Mouse (Mus musculus) limb, embryonic 14.5 days (tissue): ENCODE measurements around the gene Abcb8. TPM values are rescaled to one million over a fixed set of nuclear protein-coding genes. Genes with fewer than 3 reads are reported as not detected.

Source experiments
- ATAC-seq: fragments of 200-750 bp; cut with Nextera tagmentation; 2 replicates; pipeline ENCODE4 v1.8.0; 2017; ENCODE audit warnings: low read depth, moderate number of reproducible peaks, moderate TSS enrichment; ENCODE audit not compliant: low FRiP score
- DNase-seq: peaks from one replicate; pipeline ENCODE4 v3.0.0-alpha.2; 2015; ENCODE audit warnings: low spot score
- H3K27ac ChIP-seq: fragments of 300-500 bp; sonication (generic); replicated peaks from 2 replicates; pipeline ENCODE4 v1.5.1; 2014; ENCODE audit warnings: low read depth, mild to moderate bottlenecking, low read length, moderate library complexity, mixed read lengths
- H3K27me3 ChIP-seq: fragments of 300-500 bp; sonication (generic); 2 replicates; pipeline ENCODE4 v1.6.1; 2014; ENCODE audit warnings: low read length, mixed read lengths; ENCODE audit not compliant: control insufficient read depth, insufficient read depth
- H3K36me3 ChIP-seq: fragments of 300-500 bp; sonication (generic); 2 replicates; pipeline ENCODE4 v1.6.1; 2014; ENCODE audit warnings: mild to moderate bottlenecking, low read length, moderate library complexity, mixed read lengths; ENCODE audit not compliant: control insufficient read depth, insufficient read depth
- H3K4me1 ChIP-seq: fragments of 300-500 bp; sonication (generic); 2 replicates; pipeline ENCODE4 v1.6.1; 2014; ENCODE audit warnings: antibody characterized with exemption, low read length, mixed read lengths; ENCODE audit not compliant: control insufficient read depth, insufficient read depth
- H3K4me2 ChIP-seq: fragments of 300-500 bp; sonication (generic); replicated peaks from 2 replicates; pipeline ENCODE4 v1.6.1; 2014; ENCODE audit warnings: low read depth, mild to moderate bottlenecking, low read length, moderate library complexity; ENCODE audit not compliant: severe bottlenecking
- H3K4me3 ChIP-seq: fragments of 300-500 bp; sonication (generic); replicated peaks from 2 replicates; pipeline ENCODE4 v1.5.1; 2014; ENCODE audit warnings: low read length
- H3K9ac ChIP-seq: fragments of 300-500 bp; sonication (generic); 2 replicates; pipeline ENCODE4 v1.6.1; 2014; ENCODE audit warnings: mild to moderate bottlenecking, low read depth, low read length, moderate library complexity; ENCODE audit not compliant: severe bottlenecking
- H3K9me3 ChIP-seq: fragments of 300-500 bp; sonication (generic); 2 replicates; pipeline ENCODE4 v1.6.1; 2016; ENCODE audit warnings: low read length; ENCODE audit not compliant: control insufficient read depth
- POLR2A ChIP-seq: fragments of 200-500 bp; IDR thresholded peaks from 2 replicates; pipeline ENCODE4 v1.8.0; 2012; ENCODE audit warnings: inconsistent platforms, mild to moderate bottlenecking, moderate library complexity, borderline replicate concordance; ENCODE audit not compliant: insufficient read depth, insufficient read length; ENCODE audit errors: extremely low read depth
- WGBS: fragments of 180-500 bp; shearing (Covaris S2); extraction: QIAGEN DNeasy Blood & Tissue Kit; methylation state at CpG from one replicate; pipeline ENCODE4 v1.1.7; 2014; 5-methylcytosine and 5-hydroxymethylcytosine counted together
- polyA plus RNA-seq, 2 experiments: library from polyadenylated mRNA; depleted of rRNA in 1 of 2; stranded (reverse) in 1 of 2; unstranded in 1 of 2; fragments of >200 nt; fragmentation: Nextera tagmentation in 1 of 2; extraction: Ambion mirVana in 1 of 2; gene quantifications; 2 replicates each; pipeline versions ENCODE4 v1.2.1 to v1.2.3; 2012 to 2014

The Abcb8 gene
- polyA plus RNA-seq, 2 experiments = 35.8 to 45.3 TPM

GRCm38 (mm10) chr5:24455076-24455475, 61.6 kb downstream of the Abcb8 start:
- Histone ChIP-seq H3K27me3 (no peaks in the 10 kb centered on the region), H3K36me3 (peaks cover 13% of the 10 kb centered on the region), H3K4me1 (peaks cover 27% of the 10 kb centered on the region), H3K9me3 (no peaks in the 10 kb centered on the region), H3K4me2 (no peak overlapping the region), H3K9ac (no peak overlapping the region), H3K4me3 (no peak overlapping the region), H3K27ac (no peak overlapping the region)
- no peak for TF ChIP-seq POLR2A
- no peak for DNase-seq
- WGBS = 77% methylated on average over 3 of the region's 3 CpGs
- ATAC-seq = no peak

DNA sequence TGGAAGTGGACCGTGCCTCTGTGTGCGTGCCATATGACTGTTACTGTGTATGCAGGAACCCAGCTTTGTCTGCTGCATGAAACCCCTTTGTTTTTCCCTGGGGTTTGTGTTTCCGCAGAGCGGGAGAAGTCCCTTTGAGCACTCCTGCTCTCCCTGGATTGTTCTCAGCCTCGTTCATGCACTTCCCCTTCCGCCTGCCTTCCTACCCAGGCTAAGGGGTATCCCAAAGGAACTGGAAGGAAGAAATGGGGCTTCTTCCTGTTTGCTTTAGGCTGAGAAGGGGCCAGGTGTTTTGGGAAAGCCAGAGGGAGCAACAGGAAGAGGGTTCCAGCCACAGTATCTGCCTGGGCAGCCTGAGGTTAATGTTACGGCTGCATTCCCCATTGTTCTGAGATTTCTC, 62.1 kb downstream of the Abcb8 start:
- no peak for TF ChIP-seq POLR2A
- DNase-seq (no peak), ATAC-seq (no peak)
- 73% methylated on average over 7 of the region's 7 CpGs for WGBS
- no peak overlapping the region for H3K9ac ChIP-seq
- no peak overlapping the region for H3K4me2 ChIP-seq
- no peak overlapping the region for H3K4me3 ChIP-seq
- H3K9me3 ChIP-seq = no peaks in the 10 kb centered on the region
- peaks cover 18% of the 10 kb centered on the region for H3K36me3 ChIP-seq
- no peak overlapping the region for H3K27ac ChIP-seq
- peaks cover 27% of the 10 kb centered on the region for H3K4me1 ChIP-seq
- H3K27me3 ChIP-seq = no peaks in the 10 kb centered on the region

Other genes with a start within 250 kb of the Abcb8 start
- gene Nupl2, start 228.7 kb upstream of the Abcb8 start, polyA plus RNA-seq (2012; rRNA removed) = 10.5 and 11.5 TPM in 2 replicates
- gene Nupl2, start 228.7 kb upstream of the Abcb8 start, polyA plus RNA-seq (2014; fragmentation: Nextera tagmentation; extraction: Ambion mirVana) = 15.9 and 18.1 TPM in 2 replicates
- 16.2 and 26.5 TPM in 2 replicates for gene Kcnh2, start 42.1 kb upstream of the Abcb8 start, polyA plus RNA-seq (2012; rRNA removed)
- 2.8 and 3.8 TPM in 2 replicates for gene Kcnh2, start 42.1 kb upstream of the Abcb8 start, polyA plus RNA-seq (2014; fragmentation: Nextera tagmentation; extraction: Ambion mirVana)
- 7.3 and 7.4 TPM in 2 replicates for gene Nos3, start 28.9 kb upstream of the Abcb8 start, polyA plus RNA-seq (2012; rRNA removed)
- gene Nos3, start 28.9 kb upstream of the Abcb8 start, polyA plus RNA-seq (2014; fragmentation: Nextera tagmentation; extraction: Ambion mirVana) = 4.8 and 6.1 TPM in 2 replicates
- 1.7 and 2.4 TPM in 2 replicates for gene Atg9b, start 1.5 kb upstream of the Abcb8 start, polyA plus RNA-seq (2012; rRNA removed)
- 0.54 and 1.3 TPM in 2 replicates for gene Atg9b, start 1.5 kb upstream of the Abcb8 start, polyA plus RNA-seq (2014; fragmentation: Nextera tagmentation; extraction: Ambion mirVana)
- 3.0 and 6.2 TPM in 2 replicates for gene Asic3, start 19.7 kb downstream of the Abcb8 start, polyA plus RNA-seq (2012; rRNA removed)
- 0.36 and 1.2 TPM in 2 replicates for gene Asic3, start 19.7 kb downstream of the Abcb8 start, polyA plus RNA-seq (2014; fragmentation: Nextera tagmentation; extraction: Ambion mirVana)
- 127 and 165 TPM in 2 replicates for gene Cdk5, start 29.9 kb downstream of the Abcb8 start, polyA plus RNA-seq (2012; rRNA removed)
- 51.7 TPM in 2 replicates for gene Cdk5, start 29.9 kb downstream of the Abcb8 start, polyA plus RNA-seq (2014; fragmentation: Nextera tagmentation; extraction: Ambion mirVana)
- 69.1 and 84.1 TPM in 2 replicates for gene Slc4a2, start 30.2 kb downstream of the Abcb8 start, polyA plus RNA-seq (2012; rRNA removed)
- 30.0 and 37.1 TPM in 2 replicates for gene Slc4a2, start 30.2 kb downstream of the Abcb8 start, polyA plus RNA-seq (2014; fragmentation: Nextera tagmentation; extraction: Ambion mirVana)
- gene Fastk, start 51.6 kb downstream of the Abcb8 start, polyA plus RNA-seq (2012; rRNA removed) = 295 and 397 TPM in 2 replicates
- 113 and 120 TPM in 2 replicates for gene Fastk, start 51.6 kb downstream of the Abcb8 start, polyA plus RNA-seq (2014; fragmentation: Nextera tagmentation; extraction: Ambion mirVana)
- 29.8 and 35.5 TPM in 2 replicates for gene Tmub1, start 54.2 kb downstream of the Abcb8 start, polyA plus RNA-seq (2012; rRNA removed)
- 23.2 and 23.5 TPM in 2 replicates for gene Tmub1, start 54.2 kb downstream of the Abcb8 start, polyA plus RNA-seq (2014; fragmentation: Nextera tagmentation; extraction: Ambion mirVana)
- 103 and 114 TPM in 2 replicates for gene Agap3, start 58.5 kb downstream of the Abcb8 start, polyA plus RNA-seq (2012; rRNA removed)
- gene Agap3, start 58.5 kb downstream of the Abcb8 start, polyA plus RNA-seq (2014; fragmentation: Nextera tagmentation; extraction: Ambion mirVana) = 57.9 and 61.7 TPM in 2 replicates
- 0.04 and 0.05 TPM in 2 replicates for gene Gbx1, start 133.5 kb downstream of the Abcb8 start, polyA plus RNA-seq (2012; rRNA removed)
- not detected in 2 replicates for gene Gbx1, start 133.5 kb downstream of the Abcb8 start, polyA plus RNA-seq (2014; fragmentation: Nextera tagmentation; extraction: Ambion mirVana)
- 2.7 and 3.8 TPM in 2 replicates for gene Asb10, start 147.3 kb downstream of the Abcb8 start, polyA plus RNA-seq (2012; rRNA removed)
- 0.62 and 1.1 TPM in 2 replicates for gene Asb10, start 147.3 kb downstream of the Abcb8 start, polyA plus RNA-seq (2014; fragmentation: Nextera tagmentation; extraction: Ambion mirVana)
- 0.35 and 0.51 TPM in 2 replicates for gene 4931409K22Rik, start 163.1 kb downstream of the Abcb8 start, polyA plus RNA-seq (2012; rRNA removed)
- gene 4931409K22Rik, start 163.1 kb downstream of the Abcb8 start, polyA plus RNA-seq (2014; fragmentation: Nextera tagmentation; extraction: Ambion mirVana) = 0.12 and 0.17 TPM in 2 replicates
- 81.0 and 82.5 TPM in 2 replicates for gene Abcf2, start 183.8 kb downstream of the Abcb8 start, polyA plus RNA-seq (2012; rRNA removed)
- 94.3 TPM in 2 replicates for gene Abcf2, start 183.8 kb downstream of the Abcb8 start, polyA plus RNA-seq (2014; fragmentation: Nextera tagmentation; extraction: Ambion mirVana)
- 56.2 and 57.0 TPM in 2 replicates for gene Chpf2, start 193.1 kb downstream of the Abcb8 start, polyA plus RNA-seq (2012; rRNA removed)
- gene Chpf2, start 193.1 kb downstream of the Abcb8 start, polyA plus RNA-seq (2014; fragmentation: Nextera tagmentation; extraction: Ambion mirVana) = 21.3 and 23.1 TPM in 2 replicates
- gene Smarcd3, start 230.7 kb downstream of the Abcb8 start, polyA plus RNA-seq (2012; rRNA removed) = 91.5 and 93.6 TPM in 2 replicates
- 52.7 and 59.6 TPM in 2 replicates for gene Smarcd3, start 230.7 kb downstream of the Abcb8 start, polyA plus RNA-seq (2014; fragmentation: Nextera tagmentation; extraction: Ambion mirVana)